Mouse (Mus musculus) limb, embryonic 11.5 days (tissue): Measurements from ENCODE around the gene Tbx21. TPM values are rescaled to one million over a fixed set of nuclear protein-coding genes. Genes with fewer than 3 reads are reported as not detected.

Experiments
- ATAC-seq: fragments of 200-750 bp; cut with Nextera tagmentation; 2 replicates; pipeline ENCODE4 v1.8.0; 2017; ENCODE audit warnings: low read depth; ENCODE audit not compliant: insufficient number of reproducible peaks, low FRiP score, low TSS enrichment
- DNase-seq: peaks from one replicate; pipeline ENCODE4 v3.0.0-alpha.2; 2015; ENCODE audit warnings: low spot score
- H3K27ac ChIP-seq: fragments of 300-500 bp; sonication (generic); replicated peaks from 2 replicates; pipeline ENCODE4 v1.5.1; 2014; ENCODE audit warnings: low read depth, mild to moderate bottlenecking, low read length
- H3K27me3 ChIP-seq: fragments of 300-500 bp; sonication (generic); 2 replicates; pipeline ENCODE4 v1.6.1; 2014; ENCODE audit warnings: mild to moderate bottlenecking, low read length, mixed read lengths; ENCODE audit not compliant: control insufficient read depth, insufficient read depth
- H3K36me3 ChIP-seq: fragments of 300-500 bp; sonication (generic); 2 replicates; pipeline ENCODE4 v1.6.1; 2014; ENCODE audit warnings: mild to moderate bottlenecking, low read length, moderate library complexity, mixed read lengths; ENCODE audit not compliant: control insufficient read depth, insufficient read depth
- H3K4me1 ChIP-seq: fragments of 300-500 bp; sonication (generic); 2 replicates; pipeline ENCODE4 v1.6.1; 2014; ENCODE audit warnings: low read length, mixed read lengths; ENCODE audit not compliant: control insufficient read depth, insufficient read depth
- H3K4me2 ChIP-seq: fragments of 300-500 bp; sonication (generic); 2 replicates; pipeline ENCODE4 v1.6.1; 2014; ENCODE audit warnings: low read depth, mild to moderate bottlenecking, moderate library complexity; ENCODE audit not compliant: severe bottlenecking
- H3K4me3 ChIP-seq: fragments of 300-500 bp; sonication (generic); 2 replicates; pipeline ENCODE4 v1.5.1; 2014; ENCODE audit warnings: low read depth, low read length
- H3K9ac ChIP-seq: fragments of 300-500 bp; sonication (generic); 2 replicates; pipeline ENCODE4 v1.6.1; 2014; ENCODE audit warnings: mild to moderate bottlenecking, low read length
- H3K9me3 ChIP-seq: fragments of 300-500 bp; sonication (generic); 2 replicates; pipeline ENCODE4 v1.6.1; 2016; ENCODE audit warnings: low read length; ENCODE audit not compliant: control insufficient read depth
- WGBS: fragments of 180-500 bp; shearing (Covaris S2); extraction: QIAGEN DNeasy Blood & Tissue Kit; methylation state at CpG from one replicate; pipeline ENCODE4 v1.1.7; 2014; 5-methylcytosine and 5-hydroxymethylcytosine counted together
- polyA plus RNA-seq: library from polyadenylated mRNA; unstranded; fragments of >200 nt; fragmentation: Nextera tagmentation; extraction: Ambion mirVana; gene quantifications from 2 replicates; pipeline ENCODE4 v1.2.1, GENCODE M21; 2014

Tbx21 gene
- polyA plus RNA-seq, 1 experiment from 2014 or later: not detected

GRCm38 (mm10) chr11:97069770-97070169, 45.4 kb downstream of the Tbx21 start:
- no peak for ATAC-seq
- H3K4me1 ChIP-seq: no peaks in the 10 kb centered on the region
- no peaks in the 10 kb centered on the region for H3K36me3 ChIP-seq
- no peak for DNase-seq
- H3K27me3 ChIP-seq: no peaks in the 10 kb centered on the region
- no peak overlapping the region for H3K27ac ChIP-seq
- H3K4me2 ChIP-seq: no peak overlapping the region
- H3K9ac ChIP-seq: no peak overlapping the region
- 85% methylated on average over 2 of the region's 2 CpGs for WGBS
- no peak overlapping the region for H3K4me3 ChIP-seq
- H3K9me3 ChIP-seq: no peaks in the 10 kb centered on the region

DNA sequence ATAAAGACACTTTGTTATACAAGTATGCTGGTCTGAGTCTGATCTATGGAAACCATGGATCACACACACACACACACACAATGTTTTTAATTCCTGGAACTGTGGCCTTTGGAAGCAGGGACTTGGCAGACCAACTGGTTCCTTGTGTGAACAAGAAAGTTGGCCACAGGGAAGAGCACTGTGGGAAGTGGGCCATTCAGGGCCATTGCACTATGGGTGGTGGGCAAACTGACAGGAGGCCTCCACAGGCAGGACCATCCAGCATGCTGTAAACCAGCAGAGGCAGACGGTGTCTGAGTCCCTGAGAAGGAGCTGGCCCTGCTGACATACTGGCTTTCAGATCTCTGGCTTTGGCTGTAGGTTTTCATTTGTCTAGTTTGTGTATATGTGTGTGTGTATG, 45.8 kb downstream of the Tbx21 start:
- H3K4me1 ChIP-seq: no peaks in the 10 kb centered on the region
- no peaks in the 10 kb centered on the region for H3K27me3 ChIP-seq

GRCm38 (mm10) chr11:97066656-97067360, 48.3 kb downstream of the Tbx21 start:
- no peak overlapping the region for H3K4me3 ChIP-seq
- H3K4me1 ChIP-seq: no peaks in the 10 kb centered on the region
- no peaks in the 10 kb centered on the region; the same call in 1 of the 2 replicates for H3K36me3 ChIP-seq
- ATAC-seq (no peak), DNase-seq (peak; percentile 35)
- no peak overlapping the region for H3K9ac ChIP-seq
- H3K9me3 ChIP-seq: no peaks in the 10 kb centered on the region
- WGBS: 40% methylated on average over 22 of the region's 22 CpGs
- no peak overlapping the region for H3K4me2 ChIP-seq
- H3K27ac ChIP-seq: no peak overlapping the region
- no peaks in the 10 kb centered on the region for H3K27me3 ChIP-seq

More for the DNA sequence above, 45.8 kb downstream of the Tbx21 start:
- Histone ChIP-seq H3K36me3 (no peaks in the 10 kb centered on the region), H3K4me2 (no peak overlapping the region), H3K4me3 (no peak overlapping the region), H3K27ac (no peak overlapping the region), H3K9ac (no peak overlapping the region), H3K9me3 (no peaks in the 10 kb centered on the region)
- ATAC-seq (no peak), DNase-seq (no peak)
- WGBS: 47% methylated on average over 1 of the region's 1 CpGs

DNA sequence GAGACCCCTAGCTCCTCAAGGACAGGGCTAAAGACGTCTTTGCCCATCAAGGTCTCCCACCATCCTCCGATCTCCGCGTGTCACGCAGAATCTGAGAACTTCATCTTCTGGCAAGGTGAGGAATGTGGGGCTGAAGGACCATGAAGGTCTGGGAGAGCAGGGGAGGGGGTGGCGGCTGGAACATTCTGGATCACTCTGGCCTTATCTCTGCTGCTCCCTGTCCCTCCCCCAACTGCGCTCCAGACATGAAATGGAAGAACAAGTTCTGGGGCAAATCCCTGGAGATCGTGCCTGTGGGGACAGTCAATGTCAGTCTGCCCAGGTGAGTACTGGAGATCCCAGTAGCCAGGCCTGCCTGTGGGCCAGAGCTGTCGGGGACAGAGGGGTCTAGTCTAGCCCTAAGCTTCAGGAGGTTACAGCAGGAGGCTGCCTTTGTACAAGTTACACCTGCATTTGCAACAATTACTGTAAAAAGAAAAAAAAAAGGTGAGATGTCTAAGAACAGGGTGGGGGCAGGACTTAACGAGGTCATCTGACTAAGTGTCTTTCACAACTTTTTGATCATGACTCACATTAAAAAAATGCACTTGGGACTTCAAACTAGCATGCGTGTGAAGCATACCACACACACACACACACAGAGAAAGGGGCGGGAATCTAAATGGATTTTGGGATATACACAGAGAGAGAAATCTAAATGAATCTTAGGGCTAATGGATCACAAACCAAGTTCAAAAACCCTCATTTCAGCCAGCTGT, 49.4 kb downstream of the Tbx21 start:
- H3K4me1 ChIP-seq: no peaks in the 10 kb centered on the region
- no peak overlapping the region for H3K4me2 ChIP-seq
- no peak overlapping the region for H3K4me3 ChIP-seq
- no peak for ATAC-seq
- H3K9ac ChIP-seq: no peak overlapping the region
- DNase-seq: no peak
- 85% methylated on average over 12 of the region's 12 CpGs for WGBS
- H3K9me3 ChIP-seq: no peaks in the 10 kb centered on the region
- no peaks in the 10 kb centered on the region; the same call in 1 of the 2 replicates for H3K36me3 ChIP-seq
- H3K27ac ChIP-seq: no peak overlapping the region
- H3K27me3 ChIP-seq: no peaks in the 10 kb centered on the region

- H3K36me3 ChIP-seq: peaks cover 2% of the 10 kb centered on the region; the same call in 1 of the 2 replicates
- H3K4me1 ChIP-seq: no peaks in the 10 kb centered on the region
- no peak overlapping the region for H3K9ac ChIP-seq
- no peak for ATAC-seq
- no peak overlapping the region for H3K27ac ChIP-seq
- H3K4me2 ChIP-seq: no peak overlapping the region
- no peak for DNase-seq
- no peak overlapping the region for H3K4me3 ChIP-seq
- no peaks in the 10 kb centered on the region for H3K9me3 ChIP-seq
- no peaks in the 10 kb centered on the region for H3K27me3 ChIP-seq
- 90% methylated on average over 3 of the region's 3 CpGs for WGBS
Observed at GRCm38 (mm10) chr11:97063921-97064295, 51.2 kb downstream of the Tbx21 start.

- ATAC-seq (no peak), DNase-seq (no peak)
- H3K27me3 ChIP-seq: no peaks in the 10 kb centered on the region
- no peaks in the 10 kb centered on the region for H3K9me3 ChIP-seq
- no peak overlapping the region for H3K4me3 ChIP-seq
- WGBS: 76% methylated on average over 9 of the region's 9 CpGs
- no peak overlapping the region for H3K9ac ChIP-seq
- no peaks in the 10 kb centered on the region for H3K4me1 ChIP-seq
- no peak overlapping the region; the same call in 1 of the 2 replicates for H3K27ac ChIP-seq
- no peak overlapping the region for H3K4me2 ChIP-seq
- peaks cover 2% of the 10 kb centered on the region; the same call in 1 of the 2 replicates for H3K36me3 ChIP-seq
Observed at GRCm38 (mm10) chr11:97063274-97063920, 51.7 kb downstream of the Tbx21 start.

DNA sequence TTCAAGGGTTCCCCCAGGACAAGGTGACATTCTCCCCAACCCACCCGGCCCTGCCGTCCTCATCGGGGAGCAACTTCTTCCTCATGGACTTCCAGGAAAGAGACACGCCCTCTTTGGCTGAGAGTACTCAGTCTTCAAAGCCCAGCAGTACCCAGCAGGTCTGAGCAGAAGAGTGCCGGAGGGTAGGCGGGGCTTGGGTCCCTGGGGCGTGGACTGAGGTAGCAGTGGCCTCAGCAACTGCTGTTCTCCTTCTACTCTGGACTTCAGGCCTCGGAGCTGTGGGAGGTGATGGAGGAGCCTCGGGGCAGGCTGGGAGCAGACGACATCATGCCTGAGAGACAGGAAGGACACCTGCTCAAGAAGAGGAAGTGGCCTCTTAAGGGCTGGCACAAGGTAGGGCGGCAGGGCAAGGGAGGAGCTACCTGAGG, 62.9 kb downstream of the Tbx21 start:
- WGBS: 22% methylated on average over 11 of the region's 11 CpGs
- H3K27ac ChIP-seq: no peak overlapping the region
- peaks cover 11% of the 10 kb centered on the region for H3K4me1 ChIP-seq
- peaks cover 3% of the 10 kb centered on the region for H3K36me3 ChIP-seq
- H3K4me3 ChIP-seq: no peak overlapping the region
- no peak overlapping the region for H3K9ac ChIP-seq
- DNase-seq (no peak), ATAC-seq (no peak)
- H3K27me3 ChIP-seq: no peaks in the 10 kb centered on the region
- no peaks in the 10 kb centered on the region for H3K9me3 ChIP-seq
- H3K4me2 ChIP-seq: peak overlapping the region; percentile 4; the same call in 1 of the 2 replicates

GRCm38 (mm10) chr11:97050944-97051586, 64.1 kb downstream of the Tbx21 start:
- H3K36me3 ChIP-seq: peaks cover 2% of the 10 kb centered on the region
- H3K27ac ChIP-seq: no peak overlapping the region
- WGBS: 31% methylated on average over 13 of the region's 13 CpGs
- peak overlapping the region; percentile 74 for H3K9ac ChIP-seq
- H3K27me3 ChIP-seq: no peaks in the 10 kb centered on the region
- H3K4me2 ChIP-seq: peak overlapping the region; percentile 93
- no peaks in the 10 kb centered on the region for H3K9me3 ChIP-seq
- H3K4me1 ChIP-seq: peaks cover 11% of the 10 kb centered on the region
- no peak for DNase-seq
- ATAC-seq: 0 out of 2 replicates have a peak, but pooled peaks have one; percentile 25
- peak overlapping the region; percentile 65 for H3K4me3 ChIP-seq
